Mouse (Mus musculus) liver, embryonic 16.5 days (tissue): ENCODE data around the gene Mcam. TPM values are rescaled to one million over a fixed set of nuclear protein-coding genes. Genes with fewer than 3 reads are reported as not detected.

ENCODE experiments used
- ATAC-seq: fragments of 200-750 bp; cut with Nextera tagmentation; 2 replicates; pipeline ENCODE4 v1.8.0; 2017; ENCODE audit warnings: low read depth, mild to moderate bottlenecking, moderate number of reproducible peaks, moderate library complexity
- H3K27ac ChIP-seq: fragments of 300-500 bp; sonication (generic); 2 replicates; pipeline ENCODE4 v1.5.1; 2014; ENCODE audit warnings: mild to moderate bottlenecking, low read length
- H3K27me3 ChIP-seq: fragments of 300-500 bp; sonication (generic); 2 replicates; pipeline ENCODE4 v1.6.1; 2014; ENCODE audit warnings: low read depth, low read length, mixed read lengths; ENCODE audit not compliant: control insufficient read depth, insufficient read depth
- H3K36me3 ChIP-seq: fragments of 300-500 bp; sonication (generic); 2 replicates; pipeline ENCODE4 v1.6.1; 2014; ENCODE audit warnings: mild to moderate bottlenecking; ENCODE audit not compliant: control insufficient read depth, insufficient read depth
- H3K4me1 ChIP-seq: fragments of 300-500 bp; sonication (generic); 2 replicates; pipeline ENCODE4 v1.6.1; 2014; ENCODE audit warnings: low read depth, low read length, mixed read lengths; ENCODE audit not compliant: control insufficient read depth
- H3K4me2 ChIP-seq: fragments of 300-500 bp; sonication (generic); 2 replicates; pipeline ENCODE4 v1.6.1; 2014; ENCODE audit warnings: low read depth, low read length, mixed read lengths
- H3K4me3 ChIP-seq: fragments of 300-500 bp; sonication (generic); 2 replicates; pipeline ENCODE4 v1.5.1; 2014; ENCODE audit warnings: low read depth, mild to moderate bottlenecking, low read length
- H3K9ac ChIP-seq: fragments of 300-500 bp; sonication (generic); 2 replicates; pipeline ENCODE4 v1.6.1; 2014; ENCODE audit warnings: low read depth, low read length
- H3K9me3 ChIP-seq: fragments of 300-500 bp; sonication (generic); replicated peaks from 2 replicates; pipeline ENCODE4 v1.6.1; 2016; ENCODE audit warnings: low read length; ENCODE audit not compliant: control insufficient read depth
- WGBS: fragments of 180-500 bp; shearing (Covaris S2); extraction: QIAGEN DNeasy Blood & Tissue Kit; methylation state at CpG from one replicate; pipeline ENCODE4 v1.1.7; 2014; ENCODE audit not compliant: insufficient replicate concordance; 5-methylcytosine and 5-hydroxymethylcytosine counted together
- polyA plus RNA-seq: library from polyadenylated mRNA; unstranded; fragments of >200 nt; fragmentation: Nextera tagmentation; extraction: Ambion mirVana; gene quantifications from 2 replicates; pipeline ENCODE4 v1.2.1, GENCODE M21; 2015

The Mcam gene
- polyA plus RNA-seq, 1 experiment from 2014 or later, result 5.6 TPM

DNA sequence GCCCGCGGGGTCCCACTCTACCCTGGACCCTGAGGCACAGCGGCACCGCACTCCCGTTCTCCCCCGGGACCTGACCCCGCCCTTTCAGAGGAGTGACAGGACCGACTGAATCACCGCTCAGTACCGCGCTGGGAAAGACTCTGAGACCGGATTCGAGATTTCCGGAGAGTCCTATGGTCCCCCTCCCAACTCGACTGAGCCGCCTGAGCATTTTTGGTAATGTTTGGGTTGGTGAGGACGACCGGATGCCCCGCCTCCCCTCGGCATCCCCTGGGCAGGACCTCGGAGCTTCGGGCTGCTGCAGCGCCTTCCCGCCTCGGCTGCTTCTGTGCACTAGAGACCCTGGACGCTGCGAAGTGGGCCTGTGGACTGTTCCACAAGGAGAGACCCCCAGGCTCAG is 4.2 kb upstream of the Mcam start:
- ATAC-seq, result peak; percentile 42
- Histone ChIP-seq H3K4me1 (peaks cover 15% of the 10 kb centered on the region), H3K27me3 (peaks cover 63% of the 10 kb centered on the region), H3K9me3 (no peaks in the 10 kb centered on the region), H3K4me2 (peak overlapping the region; percentile 57), H3K36me3 (no peaks in the 10 kb centered on the region), H3K4me3 (peak overlapping the region; percentile 37), H3K27ac (peak overlapping the region; percentile 61), H3K9ac (peak overlapping the region; percentile 30)
- under 1% methylated on average over 27 of the region's 27 CpGs for WGBS

DNA sequence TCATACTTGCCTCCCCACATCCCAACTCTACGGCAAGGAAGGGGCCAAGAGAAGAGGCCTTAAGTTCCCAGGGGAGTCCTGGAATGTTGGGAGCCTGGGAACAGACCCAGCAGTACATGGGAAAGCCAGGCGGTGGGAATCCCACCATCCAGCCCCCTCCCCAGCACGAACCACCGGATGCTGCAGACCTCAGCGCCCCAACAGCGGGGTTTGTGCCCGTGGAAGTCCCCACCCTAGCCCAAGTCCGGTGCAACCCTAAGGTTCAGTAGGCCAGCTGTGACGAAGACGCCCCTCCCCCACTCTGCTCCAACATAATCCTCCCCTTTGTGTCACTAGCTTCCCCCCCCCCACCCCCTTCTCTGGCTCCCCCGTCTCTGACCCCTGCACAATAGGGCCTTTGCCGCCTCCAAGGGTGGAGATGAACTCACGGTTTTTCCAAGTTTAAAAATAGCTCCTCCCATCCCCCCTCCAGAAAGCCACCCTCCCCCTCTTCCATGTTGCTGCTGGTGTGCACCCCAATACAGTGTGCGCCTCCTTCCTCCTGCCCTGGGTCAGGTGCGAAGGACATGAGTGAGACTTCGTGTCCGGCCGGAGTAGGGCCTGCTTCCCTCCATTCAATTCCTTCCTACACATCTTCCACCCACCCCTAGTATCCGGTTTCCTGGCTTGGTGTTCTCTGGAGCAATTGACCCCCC is 3.5 kb upstream of the Mcam start:
- Histone ChIP-seq H3K27me3 (peaks cover 70% of the 10 kb centered on the region), H3K36me3 (no peaks in the 10 kb centered on the region), H3K4me1 (peaks cover 15% of the 10 kb centered on the region), H3K9ac (no peak overlapping the region), H3K4me2 (peak overlapping the region; percentile 57), H3K9me3 (no peaks in the 10 kb centered on the region), H3K4me3 (no peak overlapping the region), H3K27ac (0 out of 2 replicates have a peak overlapping the region, but pooled peaks have one; percentile 17)
- ATAC-seq, result peak; percentile 41
- WGBS, result 21% methylated on average over 18 of the region's 19 CpGs

DNA sequence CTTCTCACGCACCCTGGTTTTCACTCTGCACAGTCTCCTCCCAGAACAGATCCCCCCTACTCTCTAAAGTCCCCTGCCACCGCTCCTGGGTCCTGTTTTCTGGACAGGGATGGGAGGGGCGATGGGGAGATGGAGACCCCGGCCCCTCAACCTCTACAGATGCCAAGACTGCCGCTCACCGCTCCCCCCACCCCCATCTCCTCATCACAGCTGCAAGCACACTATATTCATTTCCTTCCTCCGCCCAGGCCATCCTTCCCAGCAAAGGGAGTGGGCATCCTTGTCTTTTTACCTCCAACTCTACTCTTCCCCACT is 3.0 kb upstream of the Mcam start:
- Histone ChIP-seq H3K27ac (no peak overlapping the region), H3K4me3 (no peak overlapping the region), H3K9me3 (no peaks in the 10 kb centered on the region), H3K9ac (no peak overlapping the region), H3K4me1 (peaks cover 13% of the 10 kb centered on the region), H3K27me3 (peaks cover 75% of the 10 kb centered on the region), H3K36me3 (no peaks in the 10 kb centered on the region), H3K4me2 (no peak overlapping the region)
- ATAC-seq, result no peak
- WGBS, result 26% methylated on average over 7 of the region's 7 CpGs

DNA sequence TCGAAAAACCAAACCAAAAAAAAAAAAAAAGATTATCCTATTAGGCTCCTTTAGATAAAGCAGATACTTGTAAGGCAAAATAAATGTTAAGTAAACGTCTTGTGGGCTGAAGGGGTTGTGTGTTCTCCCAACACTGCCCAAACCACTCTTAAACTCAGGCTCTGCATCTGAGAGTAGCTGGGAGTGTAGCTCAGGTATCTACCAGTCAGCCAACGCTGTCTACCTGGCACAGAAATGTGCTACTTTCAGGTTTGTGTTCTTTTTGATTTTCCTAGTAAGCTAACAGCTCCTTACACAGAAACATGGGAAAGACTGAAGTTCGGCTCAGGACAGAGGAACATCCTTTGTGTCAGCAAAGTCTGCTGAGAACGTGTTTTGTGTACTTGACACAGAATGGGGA is 2.1 kb upstream of the Mcam start:
- Histone ChIP-seq H3K9me3 (no peaks in the 10 kb centered on the region), H3K9ac (no peak overlapping the region), H3K36me3 (no peaks in the 10 kb centered on the region), H3K27ac (no peak overlapping the region), H3K4me2 (no peak overlapping the region), H3K4me3 (no peak overlapping the region), H3K27me3 (peaks cover 81% of the 10 kb centered on the region), H3K4me1 (peaks cover 9% of the 10 kb centered on the region)
- ATAC-seq, result no peak
- 46% methylated on average over 5 of the region's 5 CpGs for WGBS

DNA sequence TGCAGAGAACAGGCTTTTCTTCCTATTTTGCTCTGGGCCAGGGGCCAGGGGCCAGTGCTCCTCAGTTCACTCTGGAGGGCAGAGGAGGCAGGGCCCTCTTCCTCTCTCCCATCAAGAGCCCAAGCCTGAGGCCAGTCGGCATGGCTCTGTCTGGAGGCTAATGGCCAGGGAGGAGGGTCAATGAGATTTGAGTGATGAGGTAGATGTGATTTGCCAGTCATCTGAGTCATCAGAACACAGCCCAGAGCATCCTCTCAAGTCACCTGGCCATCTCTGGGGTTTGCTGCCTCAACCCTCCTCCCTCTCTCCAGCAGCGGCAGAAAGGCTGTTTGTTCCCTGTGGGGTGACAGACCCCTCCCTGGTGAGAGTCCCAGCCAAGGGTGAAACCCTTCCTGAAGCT is 982 bp upstream of the Mcam start:
- H3K4me1 ChIP-seq, result peaks cover 9% of the 10 kb centered on the region
- no peak overlapping the region for H3K4me2 ChIP-seq
- WGBS, result 15% methylated on average over 2 of the region's 2 CpGs
- no peak overlapping the region for H3K9ac ChIP-seq
- H3K27me3 ChIP-seq, result peaks cover 81% of the 10 kb centered on the region
- no peaks in the 10 kb centered on the region for H3K36me3 ChIP-seq
- H3K9me3 ChIP-seq, result no peaks in the 10 kb centered on the region
- ATAC-seq, result no peak
- H3K27ac ChIP-seq, result no peak overlapping the region
- no peak overlapping the region for H3K4me3 ChIP-seq

DNA sequence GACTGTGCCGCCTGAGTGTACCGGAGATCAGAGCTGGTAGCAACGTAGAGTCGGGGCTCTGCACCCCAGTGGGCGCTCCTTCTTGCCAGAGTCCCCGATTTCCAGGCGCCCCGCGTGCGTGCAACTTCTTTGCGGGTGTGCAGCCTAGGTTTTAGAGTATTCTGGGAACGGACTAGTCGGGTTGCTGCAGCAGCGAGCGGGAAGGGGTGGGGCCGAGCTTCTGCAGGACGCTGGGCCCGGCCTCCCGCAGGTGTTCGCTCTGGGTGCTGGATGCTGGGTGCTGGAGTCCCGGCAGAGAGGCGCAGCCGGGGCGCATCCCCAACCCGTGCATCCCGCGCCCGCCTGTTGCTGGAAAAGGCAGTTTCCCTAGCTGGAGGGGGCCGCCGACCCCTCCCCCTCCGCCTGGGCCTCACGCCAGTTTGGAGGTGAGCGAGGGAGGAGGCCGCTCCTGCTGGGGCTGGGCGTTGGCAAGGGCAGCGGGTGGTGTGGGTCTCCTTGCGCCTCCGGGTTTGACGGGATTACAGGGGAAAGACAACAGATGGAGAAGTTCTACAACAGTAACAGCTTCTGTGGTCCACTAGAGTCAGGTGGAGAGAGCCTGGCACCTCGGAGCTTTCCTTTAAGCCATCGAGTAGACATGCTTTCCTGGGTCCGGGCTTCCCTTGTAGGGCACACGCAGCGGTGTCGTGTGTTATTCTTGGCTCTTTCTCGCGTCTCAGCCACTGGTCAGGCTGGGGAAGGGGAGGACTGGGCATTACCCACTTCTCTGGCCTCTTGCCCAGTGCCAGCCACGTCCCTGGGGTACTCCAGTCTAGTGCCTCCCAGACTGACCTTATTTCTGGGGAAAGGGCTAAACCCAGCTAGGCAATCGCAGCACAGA is 822 bp downstream of the Mcam start:
- no peaks in the 10 kb centered on the region for H3K36me3 ChIP-seq
- peaks cover 67% of the 10 kb centered on the region for H3K27me3 ChIP-seq
- H3K4me3 ChIP-seq, result peak overlapping the region; percentile 53
- no peak overlapping the region for H3K27ac ChIP-seq
- peak overlapping the region; percentile 27 for H3K9ac ChIP-seq
- ATAC-seq, result peak; percentile 12; the same call in 1 of the 2 replicates
- no peaks in the 10 kb centered on the region for H3K9me3 ChIP-seq
- peak overlapping the region; percentile 62 for H3K4me2 ChIP-seq
- H3K4me1 ChIP-seq, result peaks cover 9% of the 10 kb centered on the region
- WGBS, result 4% methylated on average over 48 of the region's 49 CpGs

DNA sequence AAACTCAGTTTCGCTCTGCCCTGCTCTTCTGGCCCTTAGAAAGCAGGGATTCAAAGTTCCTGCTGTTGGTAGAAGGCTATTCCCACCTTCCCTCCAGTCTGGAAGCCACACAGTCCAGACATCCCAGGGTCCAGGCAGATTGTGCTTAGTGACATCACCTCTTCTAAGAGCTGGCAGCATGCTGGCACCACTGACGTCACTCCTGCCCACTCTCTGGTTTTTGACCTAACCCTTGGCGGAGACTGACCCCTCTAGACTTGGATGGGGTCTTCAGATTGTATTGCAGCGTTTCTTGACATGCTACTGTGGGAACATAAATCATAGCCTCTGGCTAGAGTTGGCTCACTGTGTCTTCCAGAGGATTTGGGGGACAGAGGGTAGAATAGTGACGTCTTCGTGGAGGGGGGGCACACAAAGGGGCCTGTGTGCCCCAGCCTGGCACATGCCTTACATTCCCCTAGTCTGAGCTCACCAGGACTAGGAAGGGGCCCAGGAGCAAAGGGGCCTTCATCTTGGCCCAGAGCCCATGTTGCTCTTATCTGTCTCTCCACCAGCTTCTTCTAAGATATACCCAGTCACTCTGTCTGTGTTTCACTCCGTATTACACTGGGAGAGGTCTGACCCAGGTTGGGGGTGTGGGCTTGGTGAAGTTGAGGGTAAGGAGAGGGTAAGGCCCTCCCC is 1.6 kb downstream of the Mcam start:
- peaks cover 59% of the 10 kb centered on the region for H3K27me3 ChIP-seq

DNA sequence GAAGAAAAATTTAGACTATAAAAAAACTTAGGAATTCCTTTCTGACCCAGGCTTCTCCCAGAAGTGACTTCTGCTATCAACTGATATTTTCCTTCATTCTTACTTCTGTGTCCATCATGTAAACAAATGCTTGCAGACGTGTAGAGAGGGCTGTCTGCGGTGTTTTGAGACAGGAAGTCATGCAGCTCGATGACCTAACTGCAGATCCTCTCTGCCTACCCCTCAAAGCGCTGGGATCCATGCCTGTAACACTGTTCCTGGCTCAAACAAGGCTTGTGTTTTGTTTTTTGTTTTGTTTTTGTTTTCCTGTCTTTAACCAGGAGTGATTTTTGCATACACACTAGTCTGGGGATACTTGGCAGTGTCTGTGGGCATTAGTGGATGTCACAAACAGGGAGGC is 3.6 kb downstream of the Mcam start:
- 21% methylated on average over 4 of the region's 4 CpGs for WGBS
- no peak overlapping the region for H3K4me3 ChIP-seq
- H3K4me1 ChIP-seq, result peaks cover 2% of the 10 kb centered on the region; the same call in 1 of the 2 replicates
- ATAC-seq, result no peak
- no peak overlapping the region for H3K27ac ChIP-seq
- no peak overlapping the region for H3K9ac ChIP-seq
- H3K4me2 ChIP-seq, result no peak overlapping the region
- no peaks in the 10 kb centered on the region for H3K9me3 ChIP-seq
- H3K27me3 ChIP-seq, result peaks cover 40% of the 10 kb centered on the region
- H3K36me3 ChIP-seq, result no peaks in the 10 kb centered on the region; the same call in 1 of the 2 replicates

More for the DNA sequence above, 1.6 kb downstream of the Mcam start:
- ATAC-seq, result no peak
- Histone ChIP-seq H3K9me3 (no peaks in the 10 kb centered on the region), H3K27ac (no peak overlapping the region), H3K9ac (no peak overlapping the region), H3K4me1 (peaks cover 3% of the 10 kb centered on the region), H3K4me3 (no peak overlapping the region), H3K36me3 (no peaks in the 10 kb centered on the region), H3K4me2 (no peak overlapping the region)
- 45% methylated on average over 7 of the region's 7 CpGs for WGBS
